Mouse (Mus musculus) small intestine, adult 2 months (tissue): ENCODE data around the gene Lama2.

Experiments
- CTCF ChIP-seq: fragments of 200-500 bp; IDR thresholded peaks from 2 replicates; pipeline ENCODE4 v1.5.1; 2012; ENCODE audit warnings: low read depth, mild to moderate bottlenecking, control low read depth, inconsistent platforms, low read length, moderate library complexity, mixed read lengths; ENCODE audit not compliant: insufficient replicate concordance, insufficient read length; ENCODE audit errors: extremely low read depth
- POLR2A ChIP-seq: fragments of 200-500 bp; IDR thresholded peaks from 2 replicates; pipeline ENCODE4 v1.6.1; 2012; ENCODE audit warnings: low read depth, mild to moderate bottlenecking, control low read depth, inconsistent platforms, low read length, moderate library complexity

GRCm38 (mm10) chr10:27500863-27501262 lies 118.7 kb downstream of the Lama2 start:
- TF ChIP-seq CTCF (no peak), POLR2A (no peak)
